Mouse (Mus musculus) heart, postnatal 0 days (tissue): ENCODE results near the gene Spata21.

ENCODE experiments used
- CTCF ChIP-seq: IDR thresholded peaks from 2 replicates; pipeline ENCODE4 v1.5.1; 2016; ENCODE audit warnings: antibody characterized with exemption, control low read depth, low read depth
- EP300 ChIP-seq: IDR thresholded peaks from 2 replicates; pipeline ENCODE4 v1.6.1; 2016; ENCODE audit warnings: antibody characterized with exemption, low read depth

- TF ChIP-seq CTCF (no peak), EP300 (no peak)
These were observed 73.6 kb downstream of the Spata21 start for GRCm38 (mm10) chr4:141161699-141162208.
